In the genomic region with DNA sequence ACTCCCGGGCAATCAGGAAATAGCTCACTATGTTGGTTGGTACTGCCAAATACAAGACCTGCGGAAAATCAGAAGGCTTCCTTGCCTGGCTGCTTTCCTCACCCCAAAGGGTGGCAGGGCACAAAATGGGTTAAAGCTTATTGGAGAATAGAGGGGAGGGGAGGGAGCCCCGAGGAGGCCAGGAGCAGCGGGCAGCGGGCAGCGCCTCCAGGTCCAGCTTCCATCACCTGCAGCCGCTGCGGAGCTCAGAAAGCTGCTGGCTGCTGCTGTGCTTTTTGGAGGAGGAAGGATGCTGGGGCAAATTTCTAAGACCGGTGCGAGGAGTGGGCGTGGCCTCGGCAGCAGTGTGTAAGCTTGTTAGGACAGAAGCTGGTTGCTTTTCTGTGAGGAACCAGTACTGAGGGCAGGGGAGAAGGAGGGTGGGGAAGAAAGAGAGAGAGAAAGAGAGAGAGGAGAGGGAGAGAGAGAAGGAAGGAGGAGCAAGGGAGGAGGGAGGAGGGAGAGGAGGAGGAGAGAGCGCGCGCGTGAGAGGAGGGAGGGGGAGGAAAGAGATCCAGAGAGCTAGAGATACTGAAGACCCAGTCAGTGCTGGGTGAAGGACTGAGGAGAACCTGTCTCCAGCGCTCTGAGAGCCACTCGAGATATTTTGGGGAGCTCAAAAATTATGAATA, we compare ENCODE assay signal across 8 mouse cellular contexts. TPM values are rescaled to one million over a fixed set of nuclear protein-coding genes. Genes with fewer than 3 reads are reported as not detected.
DNase-seq lines count a peak whose midpoint lies in the region; ATAC-seq and TF ChIP-seq lines count a peak whose summit lies in the region.

A gene (plus strand): TSS at position 573 of the 671 bp plus-strand sequence.

- no peak within 1 kb of the TSS for H3K4me3 ChIP-seq in lung, embryonic 16.5 days (ENCODE audit: low read length)
- peak within 1 kb of the TSS; percentile 5; the same call in 1 of the 2 replicates for H3K4me3 ChIP-seq in embryonic fibroblast, embryonic 13.5 days (ENCODE audit: insufficient read depth, low read length)
- no peak within 1 kb of the TSS for H3K4me3 ChIP-seq in myocyte

- 1% methylated on average over 18 of the region's 18 CpGs for WGBS in lung, embryonic 16.5 days

- H3K27me3 ChIP-seq in lung, embryonic 16.5 days (ENCODE audit: control insufficient read depth, insufficient read depth, low read depth, low read length) = peaks cover 12% of the 10 kb centered on the region
- no peaks in the 10 kb centered on the region for H3K27me3 ChIP-seq in myocyte (ENCODE audit: control insufficient read depth, insufficient read depth, insufficient read length)

- H3K4me2 ChIP-seq in lung, embryonic 16.5 days (ENCODE audit: low read depth, low read length) = 0 out of 2 replicates have a peak within 1 kb of the TSS, but pooled peaks have one; percentile 8
- H3K4me2 ChIP-seq in myocyte (ENCODE audit: low read depth) = peak within 1 kb of the TSS; percentile 69

- DNase-seq in lung, adult 18-20 months = no peak
- DNase-seq in layer of hippocampus, adult 8-10 months (ENCODE audit: low spot score in 2 of 2) = peak; percentile 24 to 25
- DNase-seq in gastrocnemius, adult 18-20 months (ENCODE audit: low spot score) = no peak
- DNase-seq in thymus, adult 18-20 months = no peak

- ATAC-seq in lung, embryonic 16.5 days (ENCODE audit: low read depth) = no peak
- ATAC-seq in megakaryocyte-erythroid progenitor cell, adult 5-6 weeks (replicated peaks; ENCODE audit: low FRiP score, low TSS enrichment, poor library complexity, severe bottlenecking) = no peak

- no peak within 1 kb of the TSS for H3K27ac ChIP-seq in lung, embryonic 16.5 days (ENCODE audit: low read length)
- H3K27ac ChIP-seq in embryonic fibroblast, embryonic 13.5 days (ENCODE audit: insufficient read depth, low read length) = no peak within 1 kb of the TSS

- H3ac ChIP-seq in myocyte (ENCODE audit: control insufficient read depth, insufficient read length) = no peak within 1 kb of the TSS

- H3K9me3 ChIP-seq in lung, embryonic 16.5 days (ENCODE audit: control insufficient read depth, low read length) = no peaks in the 10 kb centered on the region

- no peaks in the 10 kb centered on the region for H3K4me1 ChIP-seq in lung, embryonic 16.5 days (replicated peaks; ENCODE audit: control insufficient read depth, insufficient read depth, low read length)
- H3K4me1 ChIP-seq in embryonic fibroblast, embryonic 13.5 days (ENCODE audit: control insufficient read depth, insufficient read depth, low read length) = no peaks in the 10 kb centered on the region

- H3K79me2 ChIP-seq in myocyte (ENCODE audit: control insufficient read depth, insufficient read depth) = no peaks in the 10 kb centered on the region

- no peak within 1 kb of the TSS for H3K9ac ChIP-seq in lung, embryonic 16.5 days (ENCODE audit: low read length)

- no peaks in the 10 kb centered on the region for H3K36me3 ChIP-seq in lung, embryonic 16.5 days (ENCODE audit: control insufficient read depth, insufficient read depth, low read length)
- no peaks in the 10 kb centered on the region for H3K36me3 ChIP-seq in myocyte (ENCODE audit: control insufficient read depth, insufficient read depth)

- TF ChIP-seq POLR2A in embryonic fibroblast, embryonic 13.5 days (IDR thresholded peaks at IDR 0.05; ENCODE audit: low read depth, low read length) = no peak
- no peak for TF ChIP-seq POLR2A in myocyte (IDR thresholded peaks at IDR 0.05; ENCODE audit: insufficient read length, low read depth)

- TF ChIP-seq CTCF in embryonic fibroblast, embryonic 13.5 days (IDR thresholded peaks at IDR 0.05; ENCODE audit: borderline replicate concordance, insufficient read depth, low read length) = no peak

TF ChIP-seq in myocyte, 11 proteins besides CTCF, POLR2A, EP300 and RAD21:
- TF ChIP-seq MAX (IDR thresholded peaks at IDR 0.05; ENCODE audit: low read depth) (no peak), MYOD1 (IDR thresholded peaks at IDR 0.05; ENCODE audit: control insufficient read depth in 1 of 3, insufficient read length in 2 of 3, low read depth in 2 of 3) (no peak), SRF (IDR thresholded peaks at IDR 0.05; ENCODE audit: control insufficient read depth, insufficient read length, low read depth) (no peak), E2F4 (IDR thresholded peaks at IDR 0.05; ENCODE audit: insufficient read depth) (no peak), TCF12 (IDR thresholded peaks at IDR 0.05; ENCODE audit: insufficient read depth, poor library complexity, severe bottlenecking) (no peak), MYOG (IDR thresholded peaks at IDR 0.05; ENCODE audit: control insufficient read depth in 1 of 3, insufficient read depth in 1 of 3, insufficient read length in 2 of 3, low read depth in 2 of 3) (no peak), USF1 (IDR thresholded peaks at IDR 0.05; ENCODE audit: low read depth) (no peak), CEBPB (IDR thresholded peaks at IDR 0.05; ENCODE audit: insufficient read depth, poor library complexity, severe bottlenecking) (no peak), TCF3 (IDR thresholded peaks at IDR 0.05; ENCODE audit: insufficient read length, low read depth) (no peak), POLR2AphosphoS2 (IDR thresholded peaks at IDR 0.05; ENCODE audit: insufficient read length, low read depth) (no peak), REST (IDR thresholded peaks at IDR 0.05; ENCODE audit: insufficient read depth, insufficient read length) (no peak)

RNA-seq across cellular contexts. Expression of the gene that starts here (rescaled TPM):
- 0.05 and 0.14 TPM in 2 replicates for polyA plus RNA-seq in lung, embryonic 16.5 days (2015; fragmentation: Nextera tagmentation; extraction: Ambion mirVana)
- polyA plus RNA-seq in embryonic fibroblast, embryonic 13.5 days (2011; ENCODE audit: insufficient read length, low read depth, missing spikeins) = 0.10 TPM in 1 of 2 replicates, not detected in the other
- 10 to 100 TPM; 21.6 to 25.7 (median 23.8) TPM for total RNA-seq in layer of hippocampus, adult 8-10 months (2022)
- polyA plus RNA-seq in myocyte (2012; fragmentation: generic; extraction: Trizol) = 4.6 TPM
- under 1 TPM in 1 of 2 experiments, not detected in 1; 0.05 TPM for total RNA-seq in gastrocnemius, adult 18-20 months (2021)
- not detected in 2 replicates for total RNA-seq in megakaryocyte-erythroid progenitor cell, adult 5-6 weeks (2014; fragmentation: Nextera tagmentation)
- not detected in 2 replicates for total RNA-seq in megakaryocyte-erythroid progenitor cell, adult 5-6 weeks (2017)

Comparison
In these comparisons a context has a peak if more than half of its experiments do, and no peak if none do; other contexts are left out.
1. RNA of the gene that starts here (total RNA-seq): 21.6 to 25.7 TPM in layer of hippocampus, adult 8-10 months; 0.05 TPM in gastrocnemius, adult 18-20 months and not detected in megakaryocyte-erythroid progenitor cell, adult 5-6 weeks; every median in the first group is over 10 times any median in the second.
2. DNase-seq: peak in layer of hippocampus, adult 8-10 months (2 of 2); none in lung, adult 18-20 months (0 of 2), gastrocnemius, adult 18-20 months (single experiment) and thymus, adult 18-20 months (0 of 2).